Mouse (Mus musculus): Measurements from ENCODE around the gene Anxa6. TPM values are rescaled to one million over a fixed set of nuclear protein-coding genes. Genes with fewer than 3 reads are reported as not detected.

Gene Anxa6
- polyA plus RNA-seq, 1 experiment from 2014 or later: 41.6 TPM

- no peaks in the 10 kb centered on the region for H3K27me3 ChIP-seq (replicated peaks; ENCODE audit: control insufficient read depth, insufficient read depth, low read length)
- no peak overlapping the region for H3K9ac ChIP-seq (ENCODE audit: low read length)
- no peak overlapping the region for H3K27ac ChIP-seq (ENCODE audit: low read depth, low read length)
- no peaks in the 10 kb centered on the region for H3K4me1 ChIP-seq (ENCODE audit: control insufficient read depth, insufficient read depth, low read length)
- H3K4me3 ChIP-seq (ENCODE audit: low read depth, low read length): no peak overlapping the region
- 91% methylated on average over 6 of the region's 6 CpGs for WGBS
- no peak overlapping the region for H3K4me2 ChIP-seq (ENCODE audit: low read length)
- ATAC-seq (no peak), DNase-seq (ENCODE audit: low spot score) (no peak)
- no peaks in the 10 kb centered on the region for H3K9me3 ChIP-seq (replicated peaks; ENCODE audit: control insufficient read depth, low read length)
- H3K36me3 ChIP-seq (ENCODE audit: control insufficient read depth, insufficient read depth, low read length): peaks cover 21% of the 10 kb centered on the region
Measured at GRCm38 (mm10) chr11:54929290-54929689, 104.0 kb downstream of the Anxa6 start.

Other genes starting within 250 kb of the Anxa6 start
- gene Cdc42se2, start 245.8 kb downstream of the Anxa6 start, polyA plus RNA-seq (2014; fragmentation: Nextera tagmentation; extraction: Ambion mirVana): 221 and 226 TPM in 2 replicates
- 11.4 and 13.2 TPM in 2 replicates for gene Lyrm7, start 172.5 kb downstream of the Anxa6 start, polyA plus RNA-seq (2014; fragmentation: Nextera tagmentation; extraction: Ambion mirVana)
- 757 and 875 TPM in 2 replicates for gene Hint1, start 167.1 kb downstream of the Anxa6 start, polyA plus RNA-seq (2014; fragmentation: Nextera tagmentation; extraction: Ambion mirVana)
- gene Gpx3, start 131.0 kb downstream of the Anxa6 start, polyA plus RNA-seq (2014; fragmentation: Nextera tagmentation; extraction: Ambion mirVana): 19.4 and 24.4 TPM in 2 replicates
- 8.1 and 9.6 TPM in 2 replicates for gene Tnip1, start 70.5 kb downstream of the Anxa6 start, polyA plus RNA-seq (2014; fragmentation: Nextera tagmentation; extraction: Ambion mirVana)
- gene Ccdc69, start 44.7 kb upstream of the Anxa6 start, polyA plus RNA-seq (2014; fragmentation: Nextera tagmentation; extraction: Ambion mirVana): 0.20 and 0.56 TPM in 2 replicates
- 22.5 and 22.8 TPM in 2 replicates for gene Gm2a, start 64.7 kb upstream of the Anxa6 start, polyA plus RNA-seq (2014; fragmentation: Nextera tagmentation; extraction: Ambion mirVana)
- gene Slc36a3, start 118.3 kb upstream of the Anxa6 start, polyA plus RNA-seq (2014; fragmentation: Nextera tagmentation; extraction: Ambion mirVana): not detected in 2 replicates
- gene Slc36a2, start 151.6 kb upstream of the Anxa6 start, polyA plus RNA-seq (2014; fragmentation: Nextera tagmentation; extraction: Ambion mirVana): 0.15 and 0.27 TPM in 2 replicates
- gene Slc36a1, start 170.9 kb upstream of the Anxa6 start, polyA plus RNA-seq (2014; fragmentation: Nextera tagmentation; extraction: Ambion mirVana): 1.8 and 3.2 TPM in 2 replicates